Mouse (Mus musculus) spleen, embryonic (tissue): ENCODE measurements around the gene Cacna1h.

ENCODE experiments used
- CTCF ChIA-PET: fragments of 350-600 bp; sonication (Branson Sonifier 250); formaldehyde crosslinking; loops from one replicate; lab custom pipeline; 2022; lab: Charles Lee

The Cacna1h gene

GRCm38 (mm10) chr17:25408302-25408999 is 25.1 kb downstream of the Cacna1h start:
- CTCF ChIA-PET, result no interaction called here

GRCm38 (mm10) chr17:25407352-25407751 is 26.2 kb downstream of the Cacna1h start:
- CTCF ChIA-PET, result no interaction called here

- CTCF ChIA-PET, result no interaction called here
These were observed 27.6 kb downstream of the Cacna1h start for GRCm38 (mm10) chr17:25406011-25406441.

- CTCF ChIA-PET, result no interaction called here
These were observed 28.2 kb downstream of the Cacna1h start for GRCm38 (mm10) chr17:25405224-25405895.

GRCm38 (mm10) chr17:25404190-25404589 is 29.4 kb downstream of the Cacna1h start:
- CTCF ChIA-PET, result interaction anchor here (0.5 kb wide), 1 partner anchor 698 kb away, joined by 5 read pairs; no protein-coding TSS in a partner anchor

- CTCF ChIA-PET, result no interaction called here
These were observed 31.4 kb downstream of the Cacna1h start for GRCm38 (mm10) chr17:25402224-25402623.

- CTCF ChIA-PET, result no interaction called here
These were observed 32.1 kb downstream of the Cacna1h start for GRCm38 (mm10) chr17:25401491-25401890.

- CTCF ChIA-PET, result no interaction called here
These were observed 33.1 kb downstream of the Cacna1h start for GRCm38 (mm10) chr17:25400443-25400842.

- CTCF ChIA-PET, result interaction anchor here (0.6 to 0.8 kb wide), 2 partner anchors 73 to 313 kb away, joined by 5 to 7 read pairs; no protein-coding TSS in a partner anchor
These were observed 35.1 kb downstream of the Cacna1h start for GRCm38 (mm10) chr17:25398520-25398838.

- CTCF ChIA-PET, result interaction anchor here (0.6 to 0.8 kb wide), 2 partner anchors 73 to 314 kb away, joined by 5 to 7 read pairs; no protein-coding TSS in a partner anchor
These were observed 35.6 kb downstream of the Cacna1h start for GRCm38 (mm10) chr17:25397804-25398519.

GRCm38 (mm10) chr17:25394526-25394925 is 39.1 kb downstream of the Cacna1h start:
- CTCF ChIA-PET, result no interaction called here

- CTCF ChIA-PET, result no interaction called here
These were observed 59.6 kb downstream of the Cacna1h start for GRCm38 (mm10) chr17:25374011-25374410.

GRCm38 (mm10) chr17:25372491-25372890 is 61.1 kb downstream of the Cacna1h start:
- CTCF ChIA-PET, result no interaction called here

GRCm38 (mm10) chr17:25368973-25369372 is 64.6 kb downstream of the Cacna1h start, which contains the start of gene Tpsg1:
TSS of gene Tpsg1 (plus strand) at chr17:25369273.
- CTCF ChIA-PET, result no interaction called here

GRCm38 (mm10) chr17:25366005-25366404 is 67.6 kb downstream of the Cacna1h start, which contains the start of gene Tpsb2:
TSS of gene Tpsb2 (plus strand) at chr17:25366305.
- CTCF ChIA-PET, result no interaction called here

GRCm38 (mm10) chr17:25363726-25364125 is 69.9 kb downstream of the Cacna1h start:
- CTCF ChIA-PET, result no interaction called here

- CTCF ChIA-PET, result no interaction called here
These were observed 72.3 kb downstream of the Cacna1h start for GRCm38 (mm10) chr17:25361291-25361690.

GRCm38 (mm10) chr17:25345462-25345861 is 88.1 kb downstream of the Cacna1h start, which contains the start of gene Tpsab1:
TSS of gene Tpsab1 (minus strand) at chr17:25345562.
- CTCF ChIA-PET, result no interaction called here

GRCm38 (mm10) chr17:25341490-25341889 is 92.1 kb downstream of the Cacna1h start:
- CTCF ChIA-PET, result no interaction called here

GRCm38 (mm10) chr17:25340003-25340402 is 93.6 kb downstream of the Cacna1h start:
- CTCF ChIA-PET, result no interaction called here

- CTCF ChIA-PET, result no interaction called here
These were observed 95.4 kb downstream of the Cacna1h start for GRCm38 (mm10) chr17:25338218-25338617.

- CTCF ChIA-PET, result no interaction called here
These were observed 99.6 kb downstream of the Cacna1h start for GRCm38 (mm10) chr17:25333943-25334342.
